In the genomic region with DNA sequence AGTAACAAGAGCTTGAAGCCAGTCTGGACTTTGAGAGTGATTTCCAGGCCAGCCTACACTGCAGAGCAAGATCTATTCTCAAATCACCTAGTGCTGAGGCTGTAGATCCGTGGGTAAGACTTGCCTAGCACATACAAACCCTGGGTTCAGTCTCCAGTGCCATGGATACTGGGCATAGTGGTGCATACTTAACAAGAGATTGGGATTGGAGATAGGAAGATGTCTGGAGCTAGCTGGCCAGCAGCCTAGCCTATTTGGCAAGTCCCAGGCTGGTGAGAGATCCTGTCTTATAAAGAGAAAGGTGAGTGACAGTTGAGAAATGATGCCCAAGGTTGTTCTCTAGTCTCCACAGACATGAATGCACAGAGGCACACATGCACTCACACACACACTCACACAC, we compare ENCODE assay signal across 17 mouse cellular contexts.
A peak's percentile ranks its signal among the peaks of the same experiment; 100 is the strongest.
DNase-seq lines count a peak whose midpoint lies in the region; ATAC-seq and TF ChIP-seq lines count a peak whose summit lies in the region.
"Had no signal": no experiment of that assay in that cellular context is flagged by ENCODE, and none has a peak within 500 bp of the region (broad histone marks: within the 10 kb centered on the region; RNA-seq: fewer than 3 reads in every experiment).

No protein-coding gene starts in this region.

- H3K27me3 ChIP-seq in forebrain, postnatal 0 days (ENCODE audit: insufficient read depth, low read length), result no peaks in the 10 kb centered on the region
- no peaks in the 10 kb centered on the region for H3K27me3 ChIP-seq in forebrain, embryonic 11.5 days (ENCODE audit: control insufficient read depth, insufficient read depth, low read length)
- no peaks in the 10 kb centered on the region for H3K27me3 ChIP-seq in midbrain, embryonic 15.5 days (replicated peaks)
- H3K27me3 ChIP-seq in midbrain, postnatal 0 days (ENCODE audit: insufficient read depth, low read length), result no peaks in the 10 kb centered on the region
- H3K27me3 ChIP-seq: heart, embryonic 15.5 days; neural tube, embryonic 12.5 days; stomach, embryonic 15.5 days had no signal

- ATAC-seq in forebrain, postnatal 0 days, result peak; percentile 25
- ATAC-seq in forebrain, embryonic 11.5 days (replicated peaks; ENCODE audit: low FRiP score), result no peak
- ATAC-seq in midbrain, embryonic 15.5 days (replicated peaks), result no peak
- no peak for ATAC-seq in midbrain, postnatal 0 days (ENCODE audit: low FRiP score)
- ATAC-seq: inflammation-experienced regulatory T-cells, adult 6 months had no signal

- no peak for TF ChIP-seq CTCF in forebrain, postnatal 0 days (IDR thresholded peaks at IDR 0.05; ENCODE audit: low read depth)
- no peak for TF ChIP-seq CTCF in midbrain, postnatal 0 days (IDR thresholded peaks at IDR 0.05)

- no peak overlapping the region for H3K9ac ChIP-seq in forebrain, postnatal 0 days
- H3K9ac ChIP-seq in forebrain, embryonic 11.5 days (ENCODE audit: low read length), result no peak overlapping the region
- no peak overlapping the region for H3K9ac ChIP-seq in midbrain, embryonic 15.5 days
- H3K9ac ChIP-seq in midbrain, postnatal 0 days (replicated peaks; ENCODE audit: low read length, poor library complexity, severe bottlenecking), result no peak overlapping the region
- H3K9ac ChIP-seq: heart, embryonic 15.5 days; neural tube, embryonic 12.5 days; stomach, embryonic 15.5 days had no signal

- no peaks in the 10 kb centered on the region for H3K36me3 ChIP-seq in forebrain, postnatal 0 days (ENCODE audit: insufficient read depth)
- H3K36me3 ChIP-seq in forebrain, embryonic 11.5 days (ENCODE audit: control insufficient read depth, insufficient read depth, low read length), result no peaks in the 10 kb centered on the region
- H3K36me3 ChIP-seq in midbrain, embryonic 15.5 days (replicated peaks), result no peaks in the 10 kb centered on the region
- no peaks in the 10 kb centered on the region for H3K36me3 ChIP-seq in midbrain, postnatal 0 days (ENCODE audit: insufficient read depth, low read length)
- H3K36me3 ChIP-seq: embryonic facial prominence, embryonic 10.5 days; heart, embryonic 15.5 days; neural tube, embryonic 12.5 days; stomach, embryonic 15.5 days had no signal

- no peak for DNase-seq in forebrain, postnatal 0 days
- DNase-seq in forebrain, embryonic 11.5 days (ENCODE audit: low spot score), result no peak
- DNase-seq in midbrain, postnatal 0 days (ENCODE audit: low spot score), result no peak
- peak; percentile 61 to 63 for DNase-seq in cerebellum, adult 18-20 months
- DNase-seq in cerebellum, postnatal 14 days, result peak; percentile 59 to 74
- no peak for DNase-seq in c-Kit-positive CD71-positive TER-119-positive erythroid progenitor cells, embryonic 14.5 days (ENCODE audit: low spot score)
- DNase-seq in urinary bladder, adult 2 months (ENCODE audit: low spot score), result no peak
- DNase-seq: layer of hippocampus, adult 9-11 months; right cerebral cortex, adult 18-20 months; thymus, postnatal 36 days had no signal

- no peaks in the 10 kb centered on the region for H3K9me3 ChIP-seq in forebrain, postnatal 0 days (ENCODE audit: low read length)
- peaks cover 3% of the 10 kb centered on the region; the same call in 1 of the 2 replicates for H3K9me3 ChIP-seq in forebrain, embryonic 11.5 days (ENCODE audit: control insufficient read depth, low read length)
- no peaks in the 10 kb centered on the region for H3K9me3 ChIP-seq in midbrain, embryonic 15.5 days
- H3K9me3 ChIP-seq in midbrain, postnatal 0 days (ENCODE audit: low read length), result no peaks in the 10 kb centered on the region
- H3K9me3 ChIP-seq: heart, embryonic 15.5 days; stomach, embryonic 15.5 days had no signal

- WGBS in forebrain, postnatal 0 days, result 28% methylated on average over 1 of the region's 1 CpGs
- WGBS in forebrain, embryonic 11.5 days, result 25% methylated on average over 1 of the region's 1 CpGs
- WGBS in midbrain, embryonic 15.5 days, result 28% methylated on average over 1 of the region's 1 CpGs
- WGBS in midbrain, postnatal 0 days, result 23% methylated on average over 1 of the region's 1 CpGs

- no peaks in the 10 kb centered on the region for H3K4me1 ChIP-seq in forebrain, postnatal 0 days (ENCODE audit: insufficient read depth)
- H3K4me1 ChIP-seq in forebrain, embryonic 11.5 days (replicated peaks; ENCODE audit: control insufficient read depth, insufficient read depth, low read length), result no peaks in the 10 kb centered on the region
- peaks cover 5% of the 10 kb centered on the region for H3K4me1 ChIP-seq in midbrain, embryonic 15.5 days
- H3K4me1 ChIP-seq in midbrain, postnatal 0 days (ENCODE audit: insufficient read depth, low read length), result no peaks in the 10 kb centered on the region
- H3K4me1 ChIP-seq: embryonic facial prominence, embryonic 10.5 days; heart, embryonic 15.5 days; neural tube, embryonic 12.5 days; stomach, embryonic 15.5 days had no signal

- no peak overlapping the region for H3K4me2 ChIP-seq in forebrain, postnatal 0 days (ENCODE audit: low read depth)
- H3K4me2 ChIP-seq in forebrain, embryonic 11.5 days (ENCODE audit: low read depth, low read length, severe bottlenecking), result no peak overlapping the region
- no peak overlapping the region for H3K4me2 ChIP-seq in midbrain, embryonic 15.5 days
- no peak overlapping the region for H3K4me2 ChIP-seq in midbrain, postnatal 0 days (ENCODE audit: low read depth, low read length, poor library complexity, severe bottlenecking)
- H3K4me2 ChIP-seq: heart, embryonic 15.5 days; neural tube, embryonic 12.5 days; stomach, embryonic 15.5 days had no signal

- no peak overlapping the region for H3K4me3 ChIP-seq in forebrain, postnatal 0 days (ENCODE audit: low read depth, low read length)
- no peak overlapping the region for H3K4me3 ChIP-seq in forebrain, embryonic 11.5 days (ENCODE audit: low read depth, low read length)
- no peak overlapping the region for H3K4me3 ChIP-seq in midbrain, embryonic 15.5 days
- no peak overlapping the region for H3K4me3 ChIP-seq in midbrain, postnatal 0 days (ENCODE audit: low read depth, low read length)
- H3K4me3 ChIP-seq: embryonic facial prominence, embryonic 10.5 days; heart, embryonic 15.5 days; neural tube, embryonic 12.5 days; stomach, embryonic 15.5 days had no signal

- H3K27ac ChIP-seq in forebrain, postnatal 0 days (ENCODE audit: low read depth, low read length), result no peak overlapping the region
- no peak overlapping the region for H3K27ac ChIP-seq in forebrain, embryonic 11.5 days (ENCODE audit: low read depth, low read length)
- H3K27ac ChIP-seq in midbrain, embryonic 15.5 days, result 0 out of 2 replicates have a peak overlapping the region, but pooled peaks have one; percentile 22
- no peak overlapping the region for H3K27ac ChIP-seq in midbrain, postnatal 0 days (ENCODE audit: low read depth, low read length)
- H3K27ac ChIP-seq: embryonic facial prominence, embryonic 10.5 days; heart, embryonic 15.5 days; kidney, postnatal 0 days; neural tube, embryonic 12.5 days; stomach, embryonic 15.5 days had no signal

Comparison
In these comparisons a context has a peak if more than half of its experiments do, and no peak if none do; other contexts are left out.
1. DNase-seq: peak in cerebellum, adult 18-20 months (2 of 2) and cerebellum, postnatal 14 days (2 of 2); none in forebrain, postnatal 0 days (single experiment), forebrain, embryonic 11.5 days (single experiment), midbrain, postnatal 0 days (single experiment), c-Kit-positive CD71-positive TER-119-positive erythroid progenitor cells, embryonic 14.5 days (single experiment) and urinary bladder, adult 2 months (single experiment).